Mouse (Mus musculus) hindbrain, embryonic 13.5 days (tissue): ENCODE measurements around the gene Ccdc62. TPM values are rescaled to one million over a fixed set of nuclear protein-coding genes. Genes with fewer than 3 reads are reported as not detected.

ENCODE experiments used
- ATAC-seq: fragments of 200-750 bp; cut with Nextera tagmentation; 2 replicates; pipeline ENCODE4 v1.8.0; 2017; ENCODE audit warnings: moderate TSS enrichment; ENCODE audit not compliant: low FRiP score
- H3K27ac ChIP-seq: fragments of 300-500 bp; sonication (generic); 2 replicates; pipeline ENCODE4 v1.5.1; 2015; ENCODE audit warnings: inconsistent platforms, mild to moderate bottlenecking, moderate library complexity
- H3K27me3 ChIP-seq: fragments of 300-500 bp; sonication (generic); 2 replicates; pipeline ENCODE4 v1.6.1; 2015; ENCODE audit warnings: mild to moderate bottlenecking, inconsistent platforms
- H3K36me3 ChIP-seq: fragments of 300-500 bp; sonication (generic); 2 replicates; pipeline ENCODE4 v1.6.1; 2015; ENCODE audit warnings: mild to moderate bottlenecking, inconsistent platforms
- H3K4me1 ChIP-seq: fragments of 300-500 bp; sonication (generic); replicated peaks from 2 replicates; pipeline ENCODE4 v1.6.1; 2015; ENCODE audit warnings: inconsistent platforms
- H3K4me2 ChIP-seq: fragments of 300-500 bp; sonication (generic); 2 replicates; pipeline ENCODE4 v1.6.1; 2015; ENCODE audit warnings: inconsistent platforms, mild to moderate bottlenecking, moderate library complexity
- H3K4me3 ChIP-seq: fragments of 300-500 bp; sonication (generic); 2 replicates; pipeline ENCODE4 v1.5.1; 2015; ENCODE audit warnings: mild to moderate bottlenecking, inconsistent platforms
- H3K9ac ChIP-seq: fragments of 300-500 bp; sonication (generic); 2 replicates; pipeline ENCODE4 v1.6.1; 2015; ENCODE audit warnings: mild to moderate bottlenecking, inconsistent platforms
- H3K9me3 ChIP-seq: fragments of 300-500 bp; sonication (generic); 2 replicates; pipeline ENCODE4 v1.6.1; 2016; ENCODE audit warnings: inconsistent platforms
- WGBS: fragments of 180-500 bp; shearing (Covaris S2); methylation state at CpG from one replicate; pipeline ENCODE4 v1.1.7; 2015; 5-methylcytosine and 5-hydroxymethylcytosine counted together
- polyA plus RNA-seq: library from polyadenylated mRNA; unstranded; fragments of >200 nt; fragmentation: Nextera tagmentation; extraction: Ambion mirVana; gene quantifications from 2 replicates; pipeline ENCODE4 v1.2.1, GENCODE M21; 2015

Ccdc62 gene
- polyA plus RNA-seq, 1 experiment from 2014 or later, result 6.2 TPM

- H3K27me3 ChIP-seq, result no peaks in the 10 kb centered on the region
- peak overlapping the region; percentile 96 for H3K4me2 ChIP-seq
- H3K36me3 ChIP-seq, result peaks cover 26% of the 10 kb centered on the region
- peak overlapping the region; percentile 98 for H3K4me3 ChIP-seq
- WGBS, result 70% methylated on average over 17 of the region's 17 CpGs
- H3K4me1 ChIP-seq, result peaks cover 33% of the 10 kb centered on the region
- no peaks in the 10 kb centered on the region for H3K9me3 ChIP-seq
- peak overlapping the region; percentile 100 for H3K9ac ChIP-seq
- peak overlapping the region; percentile 10; the same call in 1 of the 2 replicates for H3K27ac ChIP-seq
- ATAC-seq, result no peak
Observed at GRCm38 (mm10) chr5:123906146-123906975, 24.1 kb upstream of the Ccdc62 start.

GRCm38 (mm10) chr5:123906976-123907630 is 23.4 kb upstream of the Ccdc62 start, which contains the start of gene Denr:
Gene Denr, plus strand, starts transcription at chr5:123907175.
- H3K27ac ChIP-seq, result peak within 1 kb of the TSS; percentile 89
- peak; percentile 94 for ATAC-seq
- peak within 1 kb of the TSS; percentile 98 for H3K4me3 ChIP-seq
- H3K4me1 ChIP-seq, result peaks cover 33% of the 10 kb centered on the region
- WGBS, result under 1% methylated on average over 51 of the region's 61 CpGs
- peak within 1 kb of the TSS; percentile 100 for H3K9ac ChIP-seq
- no peaks in the 10 kb centered on the region for H3K27me3 ChIP-seq
- H3K4me2 ChIP-seq, result peak within 1 kb of the TSS; percentile 96
- H3K9me3 ChIP-seq, result no peaks in the 10 kb centered on the region
- peaks cover 33% of the 10 kb centered on the region for H3K36me3 ChIP-seq

GRCm38 (mm10) chr5:123907631-123907977 is 22.9 kb upstream of the Ccdc62 start:
- peaks cover 33% of the 10 kb centered on the region for H3K4me1 ChIP-seq
- H3K4me3 ChIP-seq, result peak overlapping the region; percentile 98
- peak overlapping the region; percentile 100 for H3K9ac ChIP-seq
- peak overlapping the region; percentile 96 for H3K4me2 ChIP-seq
- no peaks in the 10 kb centered on the region for H3K9me3 ChIP-seq
- peaks cover 38% of the 10 kb centered on the region for H3K36me3 ChIP-seq
- no peaks in the 10 kb centered on the region for H3K27me3 ChIP-seq
- WGBS, result 7% methylated on average over 10 of the region's 10 CpGs
- H3K27ac ChIP-seq, result peak overlapping the region; percentile 89
- ATAC-seq, result 0 out of 2 replicates have a peak, but pooled peaks have one; percentile 2

- no peak overlapping the region for H3K9ac ChIP-seq
- no peak overlapping the region for H3K27ac ChIP-seq
- H3K4me1 ChIP-seq, result peaks cover 6% of the 10 kb centered on the region; the same call in 1 of the 2 replicates
- H3K4me3 ChIP-seq, result no peak overlapping the region
- H3K9me3 ChIP-seq, result no peaks in the 10 kb centered on the region
- no peaks in the 10 kb centered on the region for H3K27me3 ChIP-seq
- no peak overlapping the region for H3K4me2 ChIP-seq
- 91% methylated on average over 3 of the region's 3 CpGs for WGBS
- ATAC-seq, result no peak
- H3K36me3 ChIP-seq, result peaks cover 86% of the 10 kb centered on the region
Observed at GRCm38 (mm10) chr5:123914852-123915251, 15.6 kb upstream of the Ccdc62 start.

GRCm38 (mm10) chr5:123922112-123922511 is 8.4 kb upstream of the Ccdc62 start:
- no peak for ATAC-seq
- no peak overlapping the region for H3K9ac ChIP-seq
- no peaks in the 10 kb centered on the region for H3K9me3 ChIP-seq
- WGBS, result 95% methylated on average over 6 of the region's 6 CpGs
- no peaks in the 10 kb centered on the region for H3K4me1 ChIP-seq
- H3K4me3 ChIP-seq, result no peak overlapping the region
- no peak overlapping the region for H3K27ac ChIP-seq
- no peaks in the 10 kb centered on the region for H3K27me3 ChIP-seq
- H3K36me3 ChIP-seq, result peaks cover 96% of the 10 kb centered on the region
- no peak overlapping the region for H3K4me2 ChIP-seq

- Histone ChIP-seq H3K9ac (no peak within 1 kb of the TSS), H3K4me2 (no peak within 1 kb of the TSS), H3K27me3 (no peaks in the 10 kb centered on the region), H3K27ac (no peak within 1 kb of the TSS), H3K9me3 (no peaks in the 10 kb centered on the region), H3K4me3 (no peak within 1 kb of the TSS), H3K36me3 (peaks cover 68% of the 10 kb centered on the region), H3K4me1 (peaks cover 4% of the 10 kb centered on the region)
- WGBS, result 96% methylated on average over 9 of the region's 9 CpGs
- no peak for ATAC-seq
Observed at GRCm38 (mm10) chr5:123927118-123927517, 3.4 kb upstream of the Ccdc62 start, which contains the start of gene Gm43518. Gene Gm43518, plus strand, starts transcription at chr5:123927418.

- no peak for ATAC-seq
- 0 out of 2 replicates have a peak, but pooled peaks cover 8% of the 10 kb centered on the region for H3K27me3 ChIP-seq
- H3K27ac ChIP-seq, result peak overlapping the region; percentile 92; the same call in 1 of the 2 replicates
- H3K9ac ChIP-seq, result peak overlapping the region; percentile 92
- peak overlapping the region; percentile 69 for H3K4me2 ChIP-seq
- H3K4me3 ChIP-seq, result peak overlapping the region; percentile 69
- H3K9me3 ChIP-seq, result no peaks in the 10 kb centered on the region
- 57% methylated on average over 13 of the region's 13 CpGs for WGBS
- peaks cover 4% of the 10 kb centered on the region for H3K4me1 ChIP-seq
- H3K36me3 ChIP-seq, result peaks cover 28% of the 10 kb centered on the region
Observed at GRCm38 (mm10) chr5:123931131-123931530, 652 bp downstream of the Ccdc62 start.

- no peak for ATAC-seq
- Histone ChIP-seq H3K4me1 (peaks cover 4% of the 10 kb centered on the region), H3K27ac (no peak overlapping the region), H3K9ac (no peak overlapping the region), H3K9me3 (no peaks in the 10 kb centered on the region), H3K4me3 (no peak overlapping the region), H3K36me3 (peaks cover 11% of the 10 kb centered on the region), H3K4me2 (no peak overlapping the region), H3K27me3 (0 out of 2 replicates have a peak, but pooled peaks cover 8% of the 10 kb centered on the region)
Observed at GRCm38 (mm10) chr5:123932927-123933326, 2.4 kb downstream of the Ccdc62 start.

- no peak for ATAC-seq
- H3K4me2 ChIP-seq, result no peak overlapping the region
- no peaks in the 10 kb centered on the region for H3K9me3 ChIP-seq
- 89% methylated on average over 12 of the region's 12 CpGs for WGBS
- peaks cover 4% of the 10 kb centered on the region for H3K4me1 ChIP-seq
- H3K36me3 ChIP-seq, result peaks cover 4% of the 10 kb centered on the region
- no peak overlapping the region for H3K4me3 ChIP-seq
- no peak overlapping the region for H3K9ac ChIP-seq
- H3K27me3 ChIP-seq, result 0 out of 2 replicates have a peak, but pooled peaks cover 12% of the 10 kb centered on the region
- no peak overlapping the region for H3K27ac ChIP-seq
Observed at GRCm38 (mm10) chr5:123933556-123933955, 3.1 kb downstream of the Ccdc62 start.

- Histone ChIP-seq H3K27me3 (0 out of 2 replicates have a peak, but pooled peaks cover 12% of the 10 kb centered on the region), H3K9me3 (no peaks in the 10 kb centered on the region), H3K4me2 (no peak overlapping the region), H3K4me1 (peaks cover 4% of the 10 kb centered on the region), H3K36me3 (no peaks in the 10 kb centered on the region), H3K27ac (no peak overlapping the region), H3K4me3 (no peak overlapping the region), H3K9ac (no peak overlapping the region)
- ATAC-seq, result no peak
- 41% methylated on average over 18 of the region's 18 CpGs for WGBS
Observed at GRCm38 (mm10) chr5:123933957-123934591, 3.6 kb downstream of the Ccdc62 start.

- Histone ChIP-seq H3K4me2 (no peak overlapping the region), H3K4me3 (no peak overlapping the region), H3K27me3 (0 out of 2 replicates have a peak, but pooled peaks cover 12% of the 10 kb centered on the region), H3K4me1 (peaks cover 4% of the 10 kb centered on the region), H3K9me3 (no peaks in the 10 kb centered on the region), H3K36me3 (no peaks in the 10 kb centered on the region), H3K9ac (no peak overlapping the region; the same call in 1 of the 2 replicates), H3K27ac (no peak overlapping the region)
- ATAC-seq, result no peak
- 93% methylated on average over 5 of the region's 5 CpGs for WGBS
Observed at GRCm38 (mm10) chr5:123935931-123936330, 5.5 kb downstream of the Ccdc62 start.

- Histone ChIP-seq H3K36me3 (no peaks in the 10 kb centered on the region), H3K4me2 (no peak overlapping the region), H3K27me3 (0 out of 2 replicates have a peak, but pooled peaks cover 12% of the 10 kb centered on the region), H3K4me1 (no peaks in the 10 kb centered on the region), H3K9ac (no peak overlapping the region), H3K9me3 (no peaks in the 10 kb centered on the region), H3K4me3 (no peak overlapping the region), H3K27ac (no peak overlapping the region)
- WGBS, result 97% methylated on average over 5 of the region's 5 CpGs
- no peak for ATAC-seq
Observed at GRCm38 (mm10) chr5:123938479-123938878, 8.0 kb downstream of the Ccdc62 start.
